Mouse (Mus musculus): ENCODE data around the gene Akr1c13.
"Not testable (repeated sequence)": the region's sequence is repeated elsewhere in the genome, so short reads cannot be mapped to it uniquely, and the experiment has no call there.

Gene Akr1c13

DNA sequence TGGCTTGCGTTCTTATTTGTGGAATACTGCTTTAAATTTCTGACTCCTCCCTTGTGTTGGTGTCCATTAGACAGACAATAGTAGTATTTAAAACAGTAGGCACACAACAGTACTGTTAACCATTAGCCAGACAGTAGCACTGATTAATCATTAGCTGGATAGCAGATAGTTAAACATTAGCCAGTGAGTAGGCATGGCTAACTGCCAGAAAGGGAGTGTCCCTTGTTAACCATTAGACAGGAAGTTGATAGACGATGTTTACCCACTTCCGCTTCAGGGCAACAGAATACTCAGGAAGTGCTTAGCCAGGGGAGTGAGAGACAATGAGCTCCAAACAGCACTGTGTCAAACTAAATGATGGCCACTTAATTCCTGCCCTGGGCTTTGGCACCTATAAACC lies at the start of gene Akr1c13:
Akr1c13 (plus strand) TSS at position 247 of the 400 bp plus-strand sequence.
- no peak for DNase-seq (ENCODE audit: low read depth, low spot score)

DNA sequence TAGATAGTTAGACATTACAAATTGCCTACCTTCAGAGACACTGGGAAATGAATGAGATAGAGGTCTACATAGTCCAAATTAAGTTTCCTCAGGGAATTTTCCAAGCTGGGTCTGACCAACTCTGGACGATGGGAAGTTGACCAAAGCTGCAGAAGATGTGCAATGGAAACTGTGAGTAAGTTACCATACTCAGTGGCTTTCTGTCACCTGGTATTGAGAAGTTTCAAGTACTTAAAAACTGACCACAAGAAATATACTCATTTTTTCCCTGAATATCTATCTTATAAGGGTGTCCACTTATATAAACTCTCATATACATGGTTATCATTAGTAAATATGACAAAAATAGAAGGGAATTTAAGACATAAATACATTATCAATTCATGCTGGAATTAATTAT lies 46.7 kb upstream of the Akr1c13 start:
- no peak for DNase-seq (ENCODE audit: low read depth, low spot score)

DNA sequence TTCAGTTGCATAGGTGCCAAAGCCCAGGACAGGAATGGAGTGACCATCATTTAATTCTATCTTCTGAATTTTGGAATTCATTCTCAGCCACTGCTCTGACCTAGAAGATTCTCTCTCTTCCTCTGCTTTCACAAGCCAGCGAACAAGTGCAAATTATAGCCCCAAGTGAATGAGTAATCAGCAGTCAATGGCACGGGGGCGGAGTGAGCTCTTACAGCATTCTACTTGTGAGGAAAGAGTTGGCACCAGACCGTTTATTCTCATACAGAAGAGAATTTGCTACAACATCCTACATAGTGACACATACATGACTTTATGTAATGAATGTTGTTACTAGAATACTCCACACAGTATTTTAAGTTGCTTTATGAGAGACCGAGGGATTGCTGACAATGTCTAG lies 40.4 kb upstream of the Akr1c13 start, which contains the start of gene Akr1c18:
Akr1c18 (minus strand) TSS at position 137 of the 400 bp plus-strand sequence.
- no peak for DNase-seq (ENCODE audit: low read depth, low spot score)

DNA sequence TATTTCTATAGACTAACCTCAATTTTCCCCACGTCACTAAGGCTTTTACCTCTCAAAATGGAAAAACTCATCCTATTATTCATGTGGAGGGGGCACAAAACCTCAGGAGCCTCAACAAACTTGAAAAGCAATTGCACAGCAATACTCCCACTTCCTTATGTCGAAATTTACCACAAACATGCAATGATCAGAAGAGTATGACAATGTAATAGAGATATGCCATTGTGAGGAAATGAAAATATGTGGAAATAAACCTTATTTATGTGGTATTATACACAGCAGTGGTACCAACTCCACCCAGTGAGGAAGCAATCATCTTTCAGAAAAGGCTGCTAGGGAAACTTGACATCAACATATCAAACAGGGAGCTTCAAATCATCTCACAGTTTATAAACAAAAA lies 38.0 kb upstream of the Akr1c13 start:
- DNase-seq (ENCODE audit: low read depth, low spot score): no peak

DNA sequence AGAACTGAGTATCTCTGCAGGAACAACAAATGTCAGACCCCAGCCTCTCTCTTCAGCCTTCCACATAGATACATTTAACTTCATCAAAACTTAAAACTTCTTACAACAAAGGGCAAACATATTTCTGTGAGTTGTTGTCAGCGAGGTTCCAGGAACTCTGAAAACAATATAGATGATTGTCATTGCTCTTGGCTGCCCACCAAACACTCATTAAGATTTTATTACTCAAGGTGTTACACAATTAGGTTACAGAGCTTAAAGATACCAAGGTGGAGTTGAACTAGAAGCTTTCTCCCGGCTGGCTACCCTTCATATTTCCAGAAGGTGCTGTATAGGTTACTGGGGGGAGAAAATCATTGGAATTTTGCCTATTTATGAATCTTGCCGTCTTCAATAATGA lies 37.4 kb upstream of the Akr1c13 start:
- DNase-seq (ENCODE audit: low read depth, low spot score): no peak

DNA sequence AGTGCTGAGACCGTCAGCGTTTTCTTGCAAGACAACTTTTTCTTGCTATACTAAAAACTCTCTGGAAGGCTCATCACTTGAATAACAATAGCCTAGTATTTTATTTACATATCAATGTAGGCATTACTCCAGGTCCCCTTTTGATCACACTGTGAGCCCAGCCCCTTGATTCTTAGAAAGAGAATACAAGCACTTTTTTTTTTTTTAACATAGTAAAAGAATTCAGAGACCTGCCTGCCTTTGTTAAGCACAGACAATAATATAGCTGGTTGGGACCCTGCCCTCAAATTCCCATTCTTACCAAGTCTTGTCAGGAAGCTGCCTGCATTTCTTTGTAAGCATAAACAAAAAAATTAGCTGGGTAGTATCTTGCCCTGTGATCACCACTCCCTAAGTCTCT lies 35.7 kb upstream of the Akr1c13 start:
- no peak for DNase-seq (ENCODE audit: low read depth, low spot score)

DNA sequence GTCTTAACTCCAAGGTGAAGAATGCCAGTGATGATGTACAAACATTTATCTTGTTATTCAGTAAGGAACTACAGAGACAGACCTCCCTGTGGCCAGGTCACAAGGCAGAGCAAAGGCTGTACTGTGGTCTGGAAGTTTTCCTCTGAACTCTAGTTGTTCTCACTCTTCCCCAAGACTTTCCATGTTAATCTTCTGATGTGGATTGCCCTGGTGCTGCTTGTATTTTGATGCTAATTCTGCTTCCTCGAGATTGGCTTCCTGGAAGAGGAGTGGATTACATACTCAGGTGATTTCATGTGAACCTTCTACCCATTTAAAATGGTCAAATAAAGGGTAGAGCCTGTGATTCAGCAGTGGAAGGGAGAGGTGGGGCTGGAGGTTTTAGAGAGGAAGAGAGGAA lies 22.9 kb upstream of the Akr1c13 start:
- no peak for DNase-seq (ENCODE audit: low read depth, low spot score)

DNA sequence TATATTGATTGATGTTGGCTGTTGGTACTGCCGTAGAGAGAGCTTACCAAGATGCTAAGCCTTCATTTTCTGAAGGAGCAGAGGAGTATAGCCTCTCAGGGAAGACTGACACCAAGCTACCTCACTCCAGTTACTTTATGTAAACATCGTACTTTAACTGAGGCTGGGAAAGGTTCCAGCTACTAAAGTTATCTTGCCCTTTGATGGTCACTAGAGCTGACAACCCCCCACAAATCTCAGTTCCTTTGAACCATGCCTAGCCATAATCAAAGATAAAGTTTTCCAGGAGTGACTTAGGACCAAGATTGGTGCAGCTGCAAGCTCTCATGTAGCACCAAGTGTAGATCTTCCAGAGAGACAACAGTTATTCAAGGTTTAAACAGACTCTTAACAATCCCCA lies 18.0 kb upstream of the Akr1c13 start:
- no peak for DNase-seq (ENCODE audit: low read depth, low spot score)

DNA sequence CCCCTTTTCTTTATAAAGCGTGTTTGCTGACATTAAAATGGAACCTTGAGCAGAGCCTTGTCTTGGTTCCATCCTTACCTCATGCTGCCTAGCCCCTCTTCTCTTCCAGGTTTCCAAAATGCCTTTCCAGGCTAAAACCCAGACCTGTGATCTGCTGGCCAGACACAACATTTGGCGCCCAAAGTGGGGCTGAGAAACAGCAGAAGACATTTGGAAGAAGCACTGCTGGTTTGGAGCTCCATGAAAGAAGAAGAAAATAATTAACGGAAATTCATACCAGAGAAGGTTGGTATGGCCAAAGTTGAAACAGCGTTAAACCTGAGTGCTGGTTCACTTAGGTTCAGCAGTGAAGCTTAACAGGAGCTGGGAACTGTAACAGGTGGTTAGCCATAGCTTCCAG lies 9.6 kb upstream of the Akr1c13 start:
- not testable (repeated sequence) for DNase-seq (ENCODE audit: low read depth, low spot score)

DNA sequence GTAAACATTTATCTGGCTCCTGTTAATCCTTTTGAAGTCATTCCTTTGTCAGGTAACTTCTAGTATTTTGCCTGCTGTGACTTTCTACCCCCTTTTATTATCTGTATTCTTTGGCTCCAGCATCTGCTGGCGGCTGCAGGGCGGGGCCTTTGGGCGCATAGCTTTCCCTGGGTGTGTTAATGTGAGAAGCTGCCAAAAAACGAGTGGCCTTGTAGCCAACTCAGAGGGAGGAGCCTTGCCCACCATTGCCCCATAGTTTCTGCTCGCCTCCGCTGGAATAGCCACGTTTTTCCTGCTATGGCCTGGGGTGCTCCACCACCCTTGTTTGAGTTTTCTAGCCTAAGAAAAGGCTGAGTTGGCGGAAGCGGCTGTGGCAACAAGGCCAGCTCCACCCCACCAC lies 7.8 kb upstream of the Akr1c13 start:
- DNase-seq (ENCODE audit: low read depth, low spot score): no peak

DNA sequence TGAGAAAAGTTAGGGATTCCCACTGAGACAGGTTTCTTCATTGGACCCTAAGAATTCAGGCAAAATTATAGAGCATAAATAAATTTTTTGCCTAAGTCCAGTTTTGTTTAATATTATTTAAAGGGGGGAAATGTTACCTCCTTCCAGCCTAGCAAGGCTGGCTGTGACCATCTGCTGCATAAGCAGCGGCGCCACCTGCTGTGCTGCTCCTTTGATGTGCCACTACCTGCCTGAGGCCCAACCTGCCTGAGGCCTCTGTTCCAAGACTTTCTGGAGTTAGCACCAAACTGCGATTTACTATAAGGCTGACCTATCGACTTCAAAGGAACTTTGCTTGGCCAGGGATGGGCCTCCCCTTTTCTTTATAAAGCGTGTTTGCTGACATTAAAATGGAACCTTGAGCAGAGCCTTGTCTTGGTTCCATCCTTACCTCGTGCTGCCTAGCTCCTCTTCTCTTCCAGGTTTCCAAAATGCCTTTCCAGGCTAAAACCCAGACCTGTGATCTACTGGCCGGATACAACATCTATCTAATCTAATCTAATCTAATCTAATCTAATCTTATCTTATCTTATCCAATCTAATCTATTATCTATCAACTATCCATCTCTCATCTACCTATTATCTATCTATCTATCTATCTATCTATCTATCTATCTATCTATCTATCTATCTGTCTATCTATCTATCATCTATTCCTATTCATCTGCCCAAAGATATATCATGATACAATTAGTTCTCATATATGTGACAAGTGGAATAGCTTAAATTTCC lies 4.1 kb upstream of the Akr1c13 start:
- DNase-seq (ENCODE audit: low read depth, low spot score): not testable (repeated sequence)

DNA sequence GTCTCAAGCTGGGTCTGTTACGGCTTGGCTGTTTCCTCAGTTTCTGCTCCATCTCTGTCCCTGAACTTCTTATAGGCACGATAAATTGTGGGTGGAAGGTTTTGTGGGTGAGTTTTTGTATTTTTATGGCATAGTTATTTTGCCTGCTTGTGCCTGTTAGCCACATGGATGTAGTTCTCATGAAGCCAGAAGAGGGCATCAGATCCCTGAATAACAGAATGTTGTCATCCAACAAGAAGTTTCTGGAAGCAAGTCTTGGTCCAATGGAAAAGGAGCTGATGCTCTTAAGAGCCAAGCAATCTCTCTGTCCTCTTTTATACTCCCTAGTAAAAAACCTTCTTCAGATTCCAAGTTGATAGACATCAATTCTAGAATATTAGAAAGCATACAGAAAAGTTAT lies 2.8 kb upstream of the Akr1c13 start:
- no peak for DNase-seq (ENCODE audit: low read depth, low spot score)

DNA sequence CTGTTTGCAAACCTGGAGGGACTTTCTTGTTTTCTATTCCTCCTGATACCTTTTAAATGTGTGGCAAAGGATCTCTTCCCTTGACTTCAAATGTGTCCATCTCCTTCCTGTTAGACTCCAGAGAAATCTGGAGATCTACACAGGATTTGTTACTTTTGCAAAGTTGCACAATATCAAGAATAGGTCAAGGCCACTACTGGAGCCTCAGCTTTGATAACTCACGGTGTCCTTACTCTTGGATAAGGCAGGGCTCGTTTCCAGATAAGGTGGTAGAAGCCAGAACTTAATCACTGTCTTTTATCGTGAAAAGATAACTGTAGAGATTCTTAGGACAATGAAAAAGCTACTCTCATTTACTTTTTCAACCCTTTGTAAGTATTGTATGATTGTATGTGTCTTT lies 1.6 kb downstream of the Akr1c13 start:
- no peak for DNase-seq (ENCODE audit: low read depth, low spot score)

DNA sequence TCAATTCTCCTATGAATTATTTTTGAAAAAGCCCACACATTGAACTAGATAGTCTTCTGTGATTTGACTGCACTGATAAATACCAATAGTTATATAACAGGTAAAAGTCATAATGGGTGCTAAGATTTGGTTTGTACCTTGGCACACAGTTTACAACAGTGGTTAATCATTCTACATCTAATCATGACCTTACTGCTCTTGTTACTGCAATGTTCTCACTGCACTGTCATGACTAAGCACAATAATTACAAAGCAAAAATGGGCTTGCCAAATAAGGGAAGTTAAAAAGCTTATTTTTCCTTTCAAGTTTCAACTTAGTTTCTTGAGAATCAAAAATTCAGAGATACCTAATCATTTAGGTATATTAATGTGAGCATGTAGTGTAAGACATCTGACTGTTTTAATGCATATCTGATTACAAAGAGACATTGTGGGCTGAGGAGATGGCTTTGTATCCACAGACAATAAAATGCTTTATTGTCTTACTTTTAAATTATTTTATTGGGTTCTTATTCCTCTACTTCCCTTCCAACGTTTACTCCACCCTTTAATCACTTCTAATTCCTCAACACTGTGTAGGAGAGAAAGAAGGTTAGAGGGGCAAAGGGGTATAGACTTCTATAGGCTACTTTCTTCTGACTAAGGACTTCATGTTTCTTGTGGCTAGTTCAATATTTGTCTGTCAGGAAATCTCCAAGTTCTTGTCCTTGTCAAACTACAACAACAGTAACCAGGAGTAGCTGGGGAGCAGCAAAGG lies 15.4 kb downstream of the Akr1c13 start:
- no peak for DNase-seq (ENCODE audit: low read depth, low spot score)

DNA sequence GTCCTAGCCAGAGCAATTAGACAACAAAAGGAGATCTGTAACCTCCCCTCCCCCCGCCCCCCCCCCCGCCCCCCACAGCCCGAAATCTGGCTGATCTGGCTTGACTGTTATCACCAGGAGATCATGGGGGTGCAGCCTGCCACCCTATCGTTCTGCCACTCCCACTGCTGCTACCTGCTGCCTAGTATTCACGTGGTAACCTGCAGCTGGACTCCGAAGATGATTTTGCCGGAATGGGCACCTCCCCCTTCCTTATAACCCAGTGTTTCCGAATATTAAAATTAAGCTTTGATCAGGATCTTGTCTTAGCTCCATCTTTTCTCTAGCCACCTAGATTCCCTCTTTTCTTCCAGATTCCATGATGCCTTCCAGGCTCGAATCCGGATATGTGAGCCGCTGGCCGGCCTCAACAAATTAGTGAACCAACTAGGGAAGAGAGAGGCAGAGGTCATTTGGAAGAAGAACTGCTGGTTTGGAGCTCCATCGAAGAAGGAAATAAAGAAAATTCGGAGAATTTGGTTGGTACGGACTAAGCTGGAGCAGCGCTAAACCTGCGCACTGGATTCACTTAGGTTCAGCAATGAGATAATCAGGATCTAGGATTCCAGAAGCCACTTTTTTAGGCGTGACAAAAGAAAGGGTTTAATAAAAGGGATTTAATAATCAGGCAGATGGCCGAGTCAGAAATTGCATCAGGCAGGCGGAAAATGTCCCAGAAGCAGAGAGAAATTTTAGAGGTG lies 20.8 kb downstream of the Akr1c13 start:
- no peak for DNase-seq (ENCODE audit: low read depth, low spot score)

DNA sequence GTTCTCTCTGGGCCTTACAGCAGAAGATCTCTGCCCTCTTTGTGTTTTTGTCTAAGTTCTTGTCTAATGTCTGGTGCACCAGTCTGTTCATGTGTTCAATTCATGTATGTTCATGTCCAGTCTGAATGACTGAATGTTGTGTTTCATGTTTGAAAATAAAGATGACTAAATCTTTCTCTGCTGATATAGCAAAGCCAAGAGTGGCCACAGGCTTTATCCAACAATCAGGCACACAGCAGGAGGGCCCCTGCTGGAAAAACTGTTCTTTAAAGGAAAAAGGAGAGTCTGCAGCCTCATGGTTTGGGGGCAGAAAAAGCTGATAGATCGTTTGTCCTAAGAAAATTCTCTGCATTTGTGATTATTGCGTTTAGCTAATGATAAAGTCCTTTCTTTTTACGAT lies 21.4 kb downstream of the Akr1c13 start:
- DNase-seq (ENCODE audit: low read depth, low spot score): no peak

DNA sequence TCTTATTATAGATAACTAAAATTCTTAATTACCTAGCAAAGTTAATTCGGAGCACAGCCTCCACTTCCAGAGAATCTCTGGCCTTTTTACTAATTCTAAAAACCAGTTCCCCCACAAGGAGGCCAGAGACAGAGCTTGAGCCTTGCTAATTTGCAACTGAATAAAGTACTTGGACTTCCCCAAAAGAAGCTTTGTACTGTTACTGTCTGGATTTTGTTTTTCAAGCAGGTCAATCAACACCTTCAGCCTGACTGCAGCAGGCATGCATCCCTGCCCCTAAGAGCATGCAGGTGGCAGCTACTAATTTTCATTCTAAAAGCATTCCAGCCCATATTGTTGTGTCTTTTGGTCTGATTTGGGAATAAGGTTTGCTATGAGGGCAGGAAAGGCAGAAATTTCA lies 24.5 kb downstream of the Akr1c13 start:
- not testable (repeated sequence) for DNase-seq (ENCODE audit: low read depth, low spot score)

DNA sequence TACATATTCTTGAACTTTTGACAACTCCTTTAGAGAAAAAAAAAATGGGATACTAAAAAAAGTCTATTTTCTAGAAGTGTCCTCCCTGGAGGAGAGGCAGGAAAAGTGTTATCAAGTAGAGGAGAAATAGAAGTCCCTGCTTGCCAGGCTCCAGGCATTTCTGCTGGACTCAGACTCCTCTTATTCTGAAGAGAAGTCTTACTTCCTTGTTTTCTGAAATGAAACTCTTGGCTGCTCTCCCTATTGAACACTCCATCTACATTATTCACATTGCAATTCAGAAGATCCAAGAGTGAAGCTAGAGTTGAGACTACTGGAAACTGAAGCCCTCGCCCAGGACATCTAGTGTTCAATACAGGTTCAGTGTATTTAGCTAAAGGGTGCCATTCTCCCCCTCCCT lies 37.5 kb downstream of the Akr1c13 start, which contains the start of gene Akr1c19:
Akr1c19 (plus strand) TSS at position 260 of the 400 bp plus-strand sequence.
- no peak for DNase-seq (ENCODE audit: low read depth, low spot score)

DNA sequence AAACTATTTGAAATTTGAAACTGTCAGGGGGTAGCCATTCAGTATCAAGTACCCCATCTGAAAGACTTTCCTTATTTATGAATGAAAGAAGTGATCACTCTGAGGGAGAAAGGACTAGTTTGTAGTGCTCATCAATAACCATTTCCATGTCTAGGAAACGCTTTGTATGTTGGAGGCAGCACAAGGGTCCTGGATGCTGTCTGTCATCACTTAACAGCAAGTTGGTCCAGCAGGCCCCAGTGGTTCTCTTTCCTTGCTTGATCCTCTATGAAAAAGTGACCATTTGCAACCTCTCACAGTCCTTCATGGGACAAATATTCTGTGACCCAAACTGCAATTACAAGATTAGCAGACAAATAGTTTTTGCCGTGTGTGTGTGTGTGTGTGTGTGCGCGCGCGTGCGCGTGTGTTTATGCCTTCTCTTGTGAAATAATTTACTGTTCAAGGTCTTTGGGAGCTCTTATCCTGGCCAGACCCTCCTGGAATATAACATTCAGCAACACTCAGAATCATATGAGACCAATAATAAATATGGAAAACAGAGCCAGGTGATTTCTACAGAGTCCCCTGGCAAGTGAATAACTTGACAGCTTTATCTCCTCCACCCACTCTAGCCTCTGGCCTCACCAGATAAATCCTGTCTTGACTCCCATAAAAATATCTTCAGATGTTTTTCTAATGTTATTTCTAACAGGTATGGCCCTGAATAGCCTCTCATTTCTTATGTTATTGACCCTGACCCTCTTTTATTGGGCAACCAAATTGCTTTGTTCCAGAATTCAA lies 40.1 kb downstream of the Akr1c13 start:
- DNase-seq (ENCODE audit: low read depth, low spot score): no peak

DNA sequence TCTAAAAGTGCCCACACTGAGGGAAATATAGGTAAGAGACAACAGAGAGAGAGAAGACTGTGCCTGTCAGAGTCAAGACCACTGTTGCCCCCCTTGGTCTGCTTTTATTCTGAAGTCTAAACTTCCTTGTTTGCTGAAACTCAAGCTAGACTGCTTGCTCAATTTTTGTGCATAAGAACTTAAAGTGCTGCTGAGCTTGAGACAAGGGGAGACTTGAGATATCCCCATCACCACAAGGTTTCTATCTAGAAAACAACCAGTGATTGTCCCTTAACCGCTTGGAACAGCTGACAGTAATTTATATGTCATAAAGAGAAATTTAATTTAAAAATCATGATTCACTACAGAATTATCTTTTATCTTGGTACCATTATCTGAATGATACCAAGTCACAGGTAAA lies 42.2 kb downstream of the Akr1c13 start:
- DNase-seq (ENCODE audit: low read depth, low spot score): no peak

DNA sequence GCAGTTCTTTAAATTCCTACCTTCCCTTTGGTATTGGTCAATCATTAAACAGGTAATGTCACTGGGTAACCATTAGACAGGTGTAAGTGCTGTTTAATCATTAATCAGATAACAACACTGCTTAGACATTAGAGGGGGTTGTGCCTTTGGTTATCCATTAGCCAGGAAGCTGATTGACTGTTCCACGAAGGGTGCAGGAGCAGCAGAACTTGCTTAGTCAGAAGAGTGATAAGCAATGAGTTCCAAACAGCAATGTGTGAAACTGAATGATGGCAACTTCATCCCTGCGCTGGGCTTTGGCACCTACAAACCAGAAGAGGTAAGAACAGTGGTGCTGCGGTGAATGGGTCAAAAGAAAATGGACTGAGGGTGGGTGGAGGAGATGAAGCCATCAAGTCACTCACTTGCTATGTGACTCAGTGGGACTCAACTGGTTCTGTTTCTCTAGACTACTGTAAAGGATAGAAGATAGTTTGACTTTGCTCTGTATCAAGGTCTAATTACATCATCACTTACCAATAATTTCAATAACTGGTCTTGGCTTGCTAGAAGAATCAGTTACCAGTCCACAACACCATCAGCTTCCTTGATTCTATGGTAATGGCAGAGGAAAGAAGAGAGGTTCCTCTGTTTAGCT lies 42.7 kb downstream of the Akr1c13 start:
- no peak for DNase-seq (ENCODE audit: low read depth, low spot score)
